Mouse (Mus musculus) limb, embryonic 12.5 days (tissue): ENCODE data around the gene Pde9a. TPM values are rescaled to one million over a fixed set of nuclear protein-coding genes. Genes with fewer than 3 reads are reported as not detected.

Experiments
- ATAC-seq: fragments of 200-750 bp; cut with Nextera tagmentation; 2 replicates; pipeline ENCODE4 v1.8.0; 2017; ENCODE audit warnings: low read depth, moderate TSS enrichment; ENCODE audit not compliant: insufficient number of reproducible peaks, insufficient read depth, low FRiP score, low TSS enrichment
- H3K27ac ChIP-seq: fragments of 300-500 bp; sonication (generic); 2 replicates; pipeline ENCODE4 v1.5.1; 2016; ENCODE audit warnings: mild to moderate bottlenecking, moderate library complexity
- H3K27me3 ChIP-seq: fragments of 300-500 bp; sonication (generic); 2 replicates; pipeline ENCODE4 v1.6.1; 2016; ENCODE audit warnings: mild to moderate bottlenecking, moderate library complexity
- H3K36me3 ChIP-seq: fragments of 300-500 bp; sonication (generic); 2 replicates; pipeline ENCODE4 v1.6.1; 2016; ENCODE audit warnings: mild to moderate bottlenecking, moderate library complexity
- H3K4me1 ChIP-seq: fragments of 300-500 bp; sonication (generic); replicated peaks from 2 replicates; pipeline ENCODE4 v1.6.1; 2016
- H3K4me2 ChIP-seq: fragments of 300-500 bp; sonication (generic); 2 replicates; pipeline ENCODE4 v1.6.1; 2016; ENCODE audit warnings: mild to moderate bottlenecking, moderate library complexity
- H3K4me3 ChIP-seq: fragments of 300-500 bp; sonication (generic); replicated peaks from 2 replicates; pipeline ENCODE4 v1.5.1; 2016; ENCODE audit warnings: mild to moderate bottlenecking
- H3K9ac ChIP-seq: fragments of 300-500 bp; sonication (generic); replicated peaks from 2 replicates; pipeline ENCODE4 v1.6.1; 2016; ENCODE audit warnings: mild to moderate bottlenecking, moderate library complexity
- H3K9me3 ChIP-seq: fragments of 300-500 bp; sonication (generic); 2 replicates; pipeline ENCODE4 v1.6.1; 2016; ENCODE audit warnings: mild to moderate bottlenecking, moderate library complexity
- WGBS: fragments of 180-500 bp; shearing (Covaris S2); methylation state at CpG from one replicate; pipeline ENCODE4 v1.1.7; 2016; 5-methylcytosine and 5-hydroxymethylcytosine counted together
- polyA plus RNA-seq: library from polyadenylated mRNA; unstranded; fragments of >200 nt; fragmentation: Nextera tagmentation; extraction: Ambion mirVana; gene quantifications from 2 replicates; pipeline ENCODE4 v1.2.1, GENCODE M21; 2016

The Pde9a gene
- polyA plus RNA-seq, 1 experiment from 2014 or later = 29.1 TPM

- 63% methylated on average over 2 of the region's 2 CpGs for WGBS
- H3K9ac ChIP-seq = no peak overlapping the region
- H3K9me3 ChIP-seq = no peaks in the 10 kb centered on the region
- H3K36me3 ChIP-seq = peaks cover 60% of the 10 kb centered on the region
- peaks cover 15% of the 10 kb centered on the region for H3K4me1 ChIP-seq
- no peak overlapping the region for H3K4me2 ChIP-seq
- H3K27ac ChIP-seq = no peak overlapping the region
- no peak for ATAC-seq
- no peaks in the 10 kb centered on the region for H3K27me3 ChIP-seq
- H3K4me3 ChIP-seq = no peak overlapping the region
Observed at GRCm38 (mm10) chr17:31419598-31419950, 33.6 kb downstream of the Pde9a start.

GRCm38 (mm10) chr17:31419995-31420394 is 34.0 kb downstream of the Pde9a start:
- Histone ChIP-seq H3K4me3 (no peak overlapping the region), H3K27me3 (no peaks in the 10 kb centered on the region), H3K9ac (no peak overlapping the region), H3K9me3 (no peaks in the 10 kb centered on the region), H3K4me1 (peaks cover 15% of the 10 kb centered on the region), H3K36me3 (peaks cover 59% of the 10 kb centered on the region), H3K27ac (no peak overlapping the region), H3K4me2 (no peak overlapping the region)
- no peak for ATAC-seq
- 38% methylated on average over 3 of the region's 3 CpGs for WGBS

GRCm38 (mm10) chr17:31420658-31421057 is 34.6 kb downstream of the Pde9a start:
- no peak for ATAC-seq
- no peak overlapping the region for H3K4me3 ChIP-seq
- H3K4me2 ChIP-seq = no peak overlapping the region
- 82% methylated on average over 16 of the region's 16 CpGs for WGBS
- H3K36me3 ChIP-seq = peaks cover 53% of the 10 kb centered on the region
- H3K9me3 ChIP-seq = no peaks in the 10 kb centered on the region
- H3K9ac ChIP-seq = no peak overlapping the region
- no peak overlapping the region for H3K27ac ChIP-seq
- no peaks in the 10 kb centered on the region for H3K27me3 ChIP-seq
- peaks cover 16% of the 10 kb centered on the region for H3K4me1 ChIP-seq

- 100% methylated on average over 1 of the region's 1 CpGs for whole genome bisulfite sequencing
- H3K9me3 ChIP-seq = no peaks in the 10 kb centered on the region
- peaks cover 20% of the 10 kb centered on the region for H3K4me1 ChIP-seq
- H3K27me3 ChIP-seq = no peaks in the 10 kb centered on the region
- no peak overlapping the region for H3K9ac ChIP-seq
- peaks cover 36% of the 10 kb centered on the region for H3K36me3 ChIP-seq
- ATAC-seq = no peak
- no peak overlapping the region for H3K27ac ChIP-seq
- no peak overlapping the region for H3K4me3 ChIP-seq
- H3K4me2 ChIP-seq = no peak overlapping the region
Observed at GRCm38 (mm10) chr17:31422381-31422780, 36.4 kb downstream of the Pde9a start.

GRCm38 (mm10) chr17:31423020-31423419 is 37.0 kb downstream of the Pde9a start:
- peaks cover 26% of the 10 kb centered on the region for H3K4me1 ChIP-seq

GRCm38 (mm10) chr17:31424358-31424757 is 38.3 kb downstream of the Pde9a start:
- Histone ChIP-seq H3K4me1 (peaks cover 27% of the 10 kb centered on the region), H3K9ac (no peak overlapping the region), H3K4me3 (no peak overlapping the region), H3K4me2 (no peak overlapping the region), H3K27me3 (no peaks in the 10 kb centered on the region), H3K27ac (no peak overlapping the region), H3K9me3 (peaks cover 2% of the 10 kb centered on the region), H3K36me3 (peaks cover 29% of the 10 kb centered on the region)
- no peak for ATAC-seq
- 91% methylated on average over 4 of the region's 4 CpGs for WGBS

More at GRCm38 (mm10) chr17:31423020-31423419, 37.0 kb downstream of the Pde9a start:
- no peaks in the 10 kb centered on the region for H3K9me3 ChIP-seq
- no peak for ATAC-seq
- WGBS = 35% methylated on average over 2 of the region's 2 CpGs
- H3K4me3 ChIP-seq = no peak overlapping the region
- H3K27me3 ChIP-seq = no peaks in the 10 kb centered on the region
- peaks cover 30% of the 10 kb centered on the region for H3K36me3 ChIP-seq
- H3K27ac ChIP-seq = no peak overlapping the region
- no peak overlapping the region for H3K9ac ChIP-seq
- no peak overlapping the region for H3K4me2 ChIP-seq

GRCm38 (mm10) chr17:31424798-31425197 is 38.8 kb downstream of the Pde9a start:
- H3K9ac ChIP-seq = no peak overlapping the region
- no peaks in the 10 kb centered on the region for H3K27me3 ChIP-seq
- H3K9me3 ChIP-seq = peaks cover 5% of the 10 kb centered on the region
- no peak overlapping the region for H3K27ac ChIP-seq
- H3K4me2 ChIP-seq = no peak overlapping the region
- H3K4me3 ChIP-seq = no peak overlapping the region
- H3K36me3 ChIP-seq = peaks cover 31% of the 10 kb centered on the region
- WGBS = 59% methylated on average over 8 of the region's 8 CpGs
- peaks cover 24% of the 10 kb centered on the region for H3K4me1 ChIP-seq
- ATAC-seq = no peak

- H3K27ac ChIP-seq = no peak overlapping the region
- H3K9me3 ChIP-seq = peaks cover 5% of the 10 kb centered on the region
- H3K9ac ChIP-seq = no peak overlapping the region
- ATAC-seq = no peak
- peaks cover 33% of the 10 kb centered on the region for H3K36me3 ChIP-seq
- H3K4me2 ChIP-seq = no peak overlapping the region
- WGBS = 70% methylated on average over 13 of the region's 13 CpGs
- H3K27me3 ChIP-seq = no peaks in the 10 kb centered on the region
- no peak overlapping the region for H3K4me3 ChIP-seq
- peaks cover 13% of the 10 kb centered on the region for H3K4me1 ChIP-seq
Observed at GRCm38 (mm10) chr17:31425827-31426698, 40.1 kb downstream of the Pde9a start.

GRCm38 (mm10) chr17:31429402-31429801 is 43.4 kb downstream of the Pde9a start:
- Histone ChIP-seq H3K27ac (no peak overlapping the region), H3K4me2 (no peak overlapping the region), H3K27me3 (no peaks in the 10 kb centered on the region), H3K36me3 (peaks cover 15% of the 10 kb centered on the region), H3K9me3 (peaks cover 5% of the 10 kb centered on the region), H3K4me3 (no peak overlapping the region), H3K4me1 (peaks cover 37% of the 10 kb centered on the region), H3K9ac (no peak overlapping the region)
- 89% methylated on average over 2 of the region's 2 CpGs for WGBS
- ATAC-seq = no peak

GRCm38 (mm10) chr17:31432878-31433281 is 46.9 kb downstream of the Pde9a start:
- Histone ChIP-seq H3K4me1 (peaks cover 42% of the 10 kb centered on the region), H3K4me3 (peak overlapping the region; percentile 19), H3K9me3 (peaks cover 5% of the 10 kb centered on the region), H3K27me3 (peaks cover 2% of the 10 kb centered on the region; the same call in 1 of the 2 replicates), H3K9ac (peak overlapping the region; percentile 37; the same call in 1 of the 2 replicates), H3K4me2 (peak overlapping the region; percentile 58), H3K36me3 (peaks cover 15% of the 10 kb centered on the region), H3K27ac (0 out of 2 replicates have a peak overlapping the region, but pooled peaks have one; percentile 35)
- peak; percentile 33; the same call in 1 of the 2 replicates for ATAC-seq
- WGBS = 10% methylated on average over 5 of the region's 5 CpGs

GRCm38 (mm10) chr17:31433401-31433928 is 47.5 kb downstream of the Pde9a start:
- peaks cover 15% of the 10 kb centered on the region for H3K36me3 ChIP-seq
- H3K4me1 ChIP-seq = peaks cover 40% of the 10 kb centered on the region
- H3K9me3 ChIP-seq = peaks cover 5% of the 10 kb centered on the region
- no peak for ATAC-seq
- peak overlapping the region; percentile 19 for H3K4me3 ChIP-seq
- peaks cover 2% of the 10 kb centered on the region; the same call in 1 of the 2 replicates for H3K27me3 ChIP-seq
- H3K4me2 ChIP-seq = peak overlapping the region; percentile 58
- H3K9ac ChIP-seq = peak overlapping the region; percentile 37
- WGBS = 22% methylated on average over 13 of the region's 13 CpGs
- H3K27ac ChIP-seq = 0 out of 2 replicates have a peak overlapping the region, but pooled peaks have one; percentile 35
